Mouse (Mus musculus) myocyte (in vitro differentiated cells): ENCODE data around the gene Hoxc9.

Experiments
- POLR2A ChIP-seq: IDR thresholded peaks from one replicate; pipeline ENCODE4 v1.6.1; 2011; ENCODE audit warnings: low read depth, mild to moderate bottlenecking, control low read depth, moderate library complexity; ENCODE audit not compliant: insufficient read length
- SRF ChIP-seq: IDR thresholded peaks from one replicate; pipeline ENCODE4 v1.6.1; 2011; ENCODE audit warnings: low read depth; ENCODE audit not compliant: control insufficient read depth, insufficient read length
- USF1 ChIP-seq: IDR thresholded peaks from one replicate; pipeline ENCODE4 v1.6.1; 2011; ENCODE audit warnings: low read depth, mild to moderate bottlenecking, control low read depth, moderate library complexity

GRCm38 (mm10) chr15:102983716-102984115 lies 7.5 kb downstream of the Hoxc9 start:
- no peak for TF ChIP-seq SRF
- no peak for TF ChIP-seq POLR2A
- no peak for TF ChIP-seq USF1
